Mouse (Mus musculus) myocyte (in vitro differentiated cells): ENCODE data around the gene Fam168a.

Experiments used
- E2F4 ChIP-seq: IDR thresholded peaks from one replicate; pipeline ENCODE4 v1.6.1; 2011; ENCODE audit warnings: mild to moderate bottlenecking, control low read depth, moderate library complexity; ENCODE audit not compliant: insufficient read depth
- MAX ChIP-seq: IDR thresholded peaks from one replicate; pipeline ENCODE4 v1.6.1; 2011; ENCODE audit warnings: low read depth, mild to moderate bottlenecking, control low read depth
- MYOG ChIP-seq, 3 experiments: IDR thresholded peaks; one replicate each; pipeline ENCODE4 v1.6.1; 2011; ENCODE audit warnings: control low read depth in 2 of 3, low read depth in 2 of 3, mild to moderate bottlenecking in 2 of 3; ENCODE audit not compliant: insufficient read length in 2 of 3, control insufficient read depth in 1 of 3, insufficient read depth in 1 of 3
- POLR2A ChIP-seq: IDR thresholded peaks from one replicate; pipeline ENCODE4 v1.6.1; 2011; ENCODE audit warnings: low read depth, mild to moderate bottlenecking, control low read depth, moderate library complexity; ENCODE audit not compliant: insufficient read length
- POLR2AphosphoS2 ChIP-seq: IDR thresholded peaks from one replicate; pipeline ENCODE4 v1.6.1; 2011; ENCODE audit warnings: low read depth, control low read depth; ENCODE audit not compliant: insufficient read length
- TCF12 ChIP-seq: IDR thresholded peaks from one replicate; pipeline ENCODE4 v1.6.1; 2011; ENCODE audit warnings: mild to moderate bottlenecking, control low read depth; ENCODE audit not compliant: poor library complexity, insufficient read depth, severe bottlenecking
- USF1 ChIP-seq: IDR thresholded peaks from one replicate; pipeline ENCODE4 v1.6.1; 2011; ENCODE audit warnings: low read depth, mild to moderate bottlenecking, control low read depth, moderate library complexity

DNA sequence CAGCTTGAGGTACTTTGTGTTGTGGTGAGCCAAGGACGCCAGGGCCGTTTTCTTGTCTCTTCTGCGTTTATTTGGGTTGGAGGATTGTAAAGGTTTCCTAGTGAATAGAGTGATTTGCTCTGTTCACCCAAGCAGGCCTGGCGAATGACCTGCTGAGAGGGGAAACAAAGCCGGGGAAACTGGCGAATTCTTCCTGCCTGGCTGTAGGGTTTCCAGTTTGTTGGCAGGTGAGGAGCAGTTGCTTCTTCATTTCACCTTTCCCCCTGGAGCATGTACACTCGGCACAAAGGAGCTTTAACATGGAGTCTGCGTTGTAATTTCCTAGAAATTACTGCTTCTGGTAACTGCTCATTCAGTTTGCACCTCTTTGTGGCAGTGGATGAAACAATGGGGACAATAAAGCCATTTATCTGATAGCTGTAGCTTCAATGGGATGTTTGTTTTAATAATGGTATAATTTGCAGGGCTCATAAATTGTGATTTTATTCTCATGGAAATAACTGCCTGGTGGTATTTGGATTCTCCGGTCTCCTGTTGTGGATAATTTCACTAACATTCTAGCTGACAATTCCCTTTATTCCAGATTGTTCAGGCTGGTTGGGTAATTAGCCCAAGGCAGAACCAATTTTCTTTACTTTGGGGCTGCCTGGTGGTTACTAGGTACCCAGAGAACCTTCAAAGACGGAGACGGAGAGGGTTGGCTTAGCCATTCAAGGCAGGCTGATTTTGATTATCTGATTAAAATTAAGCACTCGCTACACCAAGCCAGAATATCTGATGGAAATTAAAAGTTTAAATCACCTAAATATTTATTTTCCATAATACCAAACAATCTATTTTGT is 17.2 kb downstream of the Fam168a start:
- TF ChIP-seq POLR2A (no peak), MAX (no peak), POLR2AphosphoS2 (no peak), TCF12 (no peak), USF1 (no peak), MYOG (IDR thresholded peaks at IDR 0.05; ENCODE audit: control insufficient read depth in 1 of 3, insufficient read depth in 1 of 3, insufficient read length in 2 of 3, low read depth in 2 of 3) (no peak), E2F4 (no peak)
